Mouse (Mus musculus) limb, embryonic 12.5 days (tissue): ENCODE measurements around the gene Slc39a11. TPM values are rescaled to one million over a fixed set of nuclear protein-coding genes. Genes with fewer than 3 reads are reported as not detected.

Experiments used
- ATAC-seq: fragments of 200-750 bp; cut with Nextera tagmentation; 2 replicates; pipeline ENCODE4 v1.8.0; 2017; ENCODE audit warnings: low read depth, moderate TSS enrichment; ENCODE audit not compliant: insufficient number of reproducible peaks, insufficient read depth, low FRiP score, low TSS enrichment
- H3K27ac ChIP-seq: fragments of 300-500 bp; sonication (generic); 2 replicates; pipeline ENCODE4 v1.5.1; 2016; ENCODE audit warnings: mild to moderate bottlenecking, moderate library complexity
- H3K27me3 ChIP-seq: fragments of 300-500 bp; sonication (generic); 2 replicates; pipeline ENCODE4 v1.6.1; 2016; ENCODE audit warnings: mild to moderate bottlenecking, moderate library complexity
- H3K36me3 ChIP-seq: fragments of 300-500 bp; sonication (generic); 2 replicates; pipeline ENCODE4 v1.6.1; 2016; ENCODE audit warnings: mild to moderate bottlenecking, moderate library complexity
- H3K4me1 ChIP-seq: fragments of 300-500 bp; sonication (generic); replicated peaks from 2 replicates; pipeline ENCODE4 v1.6.1; 2016
- H3K4me2 ChIP-seq: fragments of 300-500 bp; sonication (generic); 2 replicates; pipeline ENCODE4 v1.6.1; 2016; ENCODE audit warnings: mild to moderate bottlenecking, moderate library complexity
- H3K4me3 ChIP-seq: fragments of 300-500 bp; sonication (generic); replicated peaks from 2 replicates; pipeline ENCODE4 v1.5.1; 2016; ENCODE audit warnings: mild to moderate bottlenecking
- H3K9ac ChIP-seq: fragments of 300-500 bp; sonication (generic); replicated peaks from 2 replicates; pipeline ENCODE4 v1.6.1; 2016; ENCODE audit warnings: mild to moderate bottlenecking, moderate library complexity
- H3K9me3 ChIP-seq: fragments of 300-500 bp; sonication (generic); 2 replicates; pipeline ENCODE4 v1.6.1; 2016; ENCODE audit warnings: mild to moderate bottlenecking, moderate library complexity
- WGBS: fragments of 180-500 bp; shearing (Covaris S2); methylation state at CpG from one replicate; pipeline ENCODE4 v1.1.7; 2016; 5-methylcytosine and 5-hydroxymethylcytosine counted together
- polyA plus RNA-seq: library from polyadenylated mRNA; unstranded; fragments of >200 nt; fragmentation: Nextera tagmentation; extraction: Ambion mirVana; gene quantifications from 2 replicates; pipeline ENCODE4 v1.2.1, GENCODE M21; 2016

Slc39a11 gene
- polyA plus RNA-seq, 1 experiment from 2014 or later = 17.9 TPM

GRCm38 (mm10) chr11:113360049-113360835 is 289.6 kb downstream of the Slc39a11 start:
- 92% methylated on average over 10 of the region's 10 CpGs for WGBS
- Histone ChIP-seq H3K4me1 (no peaks in the 10 kb centered on the region), H3K4me3 (no peak overlapping the region), H3K9me3 (no peaks in the 10 kb centered on the region), H3K4me2 (no peak overlapping the region), H3K9ac (no peak overlapping the region), H3K36me3 (no peaks in the 10 kb centered on the region), H3K27ac (no peak overlapping the region), H3K27me3 (no peaks in the 10 kb centered on the region)
- ATAC-seq = no peak

GRCm38 (mm10) chr11:113355932-113356331 is 293.9 kb downstream of the Slc39a11 start:
- no peak for ATAC-seq
- no peaks in the 10 kb centered on the region for H3K27me3 ChIP-seq
- WGBS = 85% methylated on average over 5 of the region's 5 CpGs
- H3K36me3 ChIP-seq = no peaks in the 10 kb centered on the region
- H3K27ac ChIP-seq = no peak overlapping the region
- H3K9ac ChIP-seq = no peak overlapping the region
- H3K4me1 ChIP-seq = no peaks in the 10 kb centered on the region
- no peaks in the 10 kb centered on the region for H3K9me3 ChIP-seq
- H3K4me3 ChIP-seq = no peak overlapping the region
- H3K4me2 ChIP-seq = no peak overlapping the region

DNA sequence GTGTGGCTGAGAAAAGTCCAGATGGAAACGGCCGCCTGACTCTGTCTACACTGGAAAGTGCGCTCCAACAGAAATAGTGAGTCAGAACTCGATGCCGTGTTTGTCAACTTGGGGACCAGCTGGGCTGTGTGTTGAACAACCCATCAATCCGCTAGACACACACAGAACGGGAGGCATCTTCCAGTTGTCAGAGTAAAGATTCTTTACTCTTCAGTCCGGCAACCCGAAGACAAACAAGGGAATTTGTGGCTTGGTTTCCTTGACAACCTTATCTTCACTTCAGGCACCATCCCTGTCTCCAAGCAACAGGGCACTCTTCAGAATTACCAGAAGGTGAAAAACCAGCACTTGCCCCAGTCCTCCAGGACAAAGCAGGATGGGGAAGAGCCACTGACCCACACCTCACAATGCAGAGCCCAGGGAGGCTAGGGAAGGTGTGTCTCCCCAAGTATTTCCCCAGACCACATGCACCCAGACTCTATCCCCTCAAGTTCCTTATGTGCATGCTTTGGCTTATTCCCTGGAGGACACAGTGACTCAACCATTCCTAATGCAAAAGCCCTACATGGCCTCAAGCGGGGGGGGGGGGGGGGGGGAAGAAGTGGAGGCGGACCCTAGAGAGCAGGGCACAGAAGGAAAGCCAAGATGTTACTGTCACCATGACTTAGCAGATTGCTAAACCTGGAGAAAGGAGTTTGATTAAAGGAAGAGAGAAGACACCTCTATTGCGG is 297.6 kb downstream of the Slc39a11 start:
- H3K4me1 ChIP-seq = no peaks in the 10 kb centered on the region
- no peak overlapping the region for H3K9ac ChIP-seq
- no peak for ATAC-seq

GRCm38 (mm10) chr11:113350583-113350982 is 299.3 kb downstream of the Slc39a11 start:
- Histone ChIP-seq H3K27ac (no peak overlapping the region), H3K4me1 (no peaks in the 10 kb centered on the region), H3K4me3 (no peak overlapping the region), H3K9ac (no peak overlapping the region), H3K4me2 (no peak overlapping the region), H3K36me3 (0 out of 2 replicates have a peak, but pooled peaks cover 7% of the 10 kb centered on the region), H3K9me3 (peaks cover 17% of the 10 kb centered on the region), H3K27me3 (no peaks in the 10 kb centered on the region)
- 91% methylated on average over 4 of the region's 4 CpGs for WGBS
- ATAC-seq = no peak

More for the DNA sequence above, 297.6 kb downstream of the Slc39a11 start:
- Histone ChIP-seq H3K4me2 (no peak overlapping the region), H3K27ac (no peak overlapping the region), H3K4me3 (no peak overlapping the region), H3K9me3 (peaks cover 17% of the 10 kb centered on the region), H3K36me3 (0 out of 2 replicates have a peak, but pooled peaks cover 7% of the 10 kb centered on the region), H3K27me3 (no peaks in the 10 kb centered on the region)
- 59% methylated on average over 11 of the region's 12 CpGs for WGBS

GRCm38 (mm10) chr11:113346895-113347514 is 302.9 kb downstream of the Slc39a11 start:
- Histone ChIP-seq H3K9ac (no peak overlapping the region), H3K4me1 (0 out of 2 replicates have a peak, but pooled peaks cover 7% of the 10 kb centered on the region), H3K27me3 (no peaks in the 10 kb centered on the region), H3K4me2 (no peak overlapping the region), H3K27ac (no peak overlapping the region), H3K9me3 (peaks cover 17% of the 10 kb centered on the region), H3K4me3 (no peak overlapping the region), H3K36me3 (0 out of 2 replicates have a peak, but pooled peaks cover 7% of the 10 kb centered on the region)
- 69% methylated on average over 9 of the region's 9 CpGs for WGBS
- ATAC-seq = no peak

GRCm38 (mm10) chr11:113339770-113340169 is 310.1 kb downstream of the Slc39a11 start:
- no peak overlapping the region for H3K9ac ChIP-seq
- peaks cover 12% of the 10 kb centered on the region for H3K4me1 ChIP-seq
- ATAC-seq = no peak
- no peak overlapping the region for H3K4me2 ChIP-seq
- H3K9me3 ChIP-seq = peaks cover 14% of the 10 kb centered on the region
- 69% methylated on average over 8 of the region's 8 CpGs for WGBS
- no peak overlapping the region for H3K27ac ChIP-seq
- H3K36me3 ChIP-seq = no peaks in the 10 kb centered on the region
- no peak overlapping the region for H3K4me3 ChIP-seq
- H3K27me3 ChIP-seq = no peaks in the 10 kb centered on the region

DNA sequence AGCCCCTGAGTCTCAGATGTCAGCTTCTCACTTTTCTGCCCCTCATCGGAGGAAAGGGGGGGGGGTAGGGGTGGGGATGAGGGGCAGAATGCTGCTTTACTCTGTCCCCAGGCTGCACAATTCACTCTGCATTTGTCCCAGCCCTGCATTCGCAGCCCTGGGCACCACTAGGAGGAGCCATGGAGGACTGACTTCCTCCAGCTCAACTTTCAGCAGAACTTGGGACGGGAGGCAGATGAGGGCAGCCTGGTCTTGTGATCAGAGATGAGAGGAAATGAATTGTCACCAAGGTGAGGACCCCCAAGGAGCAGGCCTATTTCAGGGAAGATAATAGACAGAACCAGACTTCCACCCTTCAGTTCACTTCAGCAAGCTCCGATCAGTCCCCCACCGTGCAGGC is 311.3 kb downstream of the Slc39a11 start:
- H3K4me2 ChIP-seq = no peak overlapping the region
- H3K9me3 ChIP-seq = peaks cover 14% of the 10 kb centered on the region
- 46% methylated on average over 5 of the region's 5 CpGs for WGBS
- ATAC-seq = no peak
- H3K27me3 ChIP-seq = no peaks in the 10 kb centered on the region
- no peak overlapping the region for H3K4me3 ChIP-seq
- no peak overlapping the region for H3K9ac ChIP-seq
- H3K36me3 ChIP-seq = no peaks in the 10 kb centered on the region
- H3K4me1 ChIP-seq = peaks cover 16% of the 10 kb centered on the region
- no peak overlapping the region for H3K27ac ChIP-seq

DNA sequence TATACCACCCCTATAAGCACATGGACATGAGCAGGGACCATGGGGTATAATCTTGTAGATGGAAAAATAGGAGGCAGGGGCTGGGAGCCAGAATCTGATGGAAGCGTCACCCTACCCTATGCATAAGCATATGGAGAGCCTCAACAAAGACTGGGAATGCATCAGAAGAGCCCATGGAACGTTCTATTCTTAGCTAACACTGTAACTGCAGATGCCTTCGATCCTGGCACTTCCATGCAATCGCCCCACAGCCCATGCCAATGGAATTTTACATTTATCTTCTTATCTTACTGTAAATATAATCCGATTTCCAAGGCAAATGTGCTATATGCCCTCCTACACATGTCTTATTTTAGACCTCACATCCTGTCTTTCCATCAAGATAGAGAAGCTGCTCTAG is 314.2 kb downstream of the Slc39a11 start:
- no peak for ATAC-seq
- H3K9me3 ChIP-seq = peaks cover 11% of the 10 kb centered on the region
- H3K27me3 ChIP-seq = no peaks in the 10 kb centered on the region
- no peak overlapping the region for H3K4me2 ChIP-seq
- no peak overlapping the region for H3K9ac ChIP-seq
- WGBS = 88% methylated on average over 5 of the region's 5 CpGs
- peaks cover 14% of the 10 kb centered on the region for H3K4me1 ChIP-seq
- H3K4me3 ChIP-seq = no peak overlapping the region
- no peak overlapping the region for H3K27ac ChIP-seq
- H3K36me3 ChIP-seq = no peaks in the 10 kb centered on the region

DNA sequence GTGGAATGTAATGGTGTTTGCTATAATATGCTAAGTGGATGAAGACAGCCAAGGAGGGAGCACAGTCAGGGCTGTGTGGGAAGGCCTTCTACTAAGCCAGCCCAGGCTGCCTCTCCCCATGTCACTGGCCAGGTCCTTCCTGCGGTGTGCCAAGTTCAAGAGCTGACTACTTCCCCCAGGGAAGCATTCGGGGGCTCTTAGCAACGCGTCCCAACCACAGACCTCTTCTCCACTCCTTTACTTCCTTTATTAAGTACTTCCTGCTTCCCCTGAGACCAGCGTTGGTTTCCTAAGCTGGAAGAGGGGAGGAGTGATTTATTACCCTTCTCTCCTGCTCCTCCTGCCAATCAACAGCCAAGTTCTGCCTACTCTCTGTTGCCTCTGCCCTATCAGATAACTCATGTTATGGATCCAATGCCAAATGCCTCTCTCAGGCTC is 315.4 kb downstream of the Slc39a11 start:
- WGBS = 25% methylated on average over 5 of the region's 5 CpGs
- H3K27me3 ChIP-seq = no peaks in the 10 kb centered on the region
- no peak for ATAC-seq

DNA sequence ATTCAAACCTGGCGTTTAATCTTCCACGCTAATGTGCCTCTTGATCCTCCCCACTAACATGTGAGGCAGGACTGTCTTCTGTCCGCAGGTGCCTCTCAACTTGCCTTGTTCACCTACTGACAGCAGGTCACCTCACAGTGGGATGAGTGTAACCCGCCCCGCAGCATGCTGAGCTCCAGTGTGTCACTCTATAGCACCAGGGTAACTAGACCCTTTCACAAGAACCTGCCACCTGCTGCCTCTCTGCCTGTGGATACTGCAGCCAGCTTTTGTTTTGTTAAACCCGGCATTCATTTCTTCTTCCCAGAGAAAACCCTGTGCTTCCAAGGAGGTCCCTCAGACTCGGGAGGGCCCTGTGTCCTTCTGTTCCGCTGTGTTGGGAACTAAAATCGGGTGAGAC is 316.3 kb downstream of the Slc39a11 start:
- WGBS = 69% methylated on average over 9 of the region's 9 CpGs
- no peak for ATAC-seq
- Histone ChIP-seq H3K4me2 (no peak overlapping the region), H3K9ac (no peak overlapping the region), H3K36me3 (no peaks in the 10 kb centered on the region), H3K4me1 (peaks cover 14% of the 10 kb centered on the region), H3K27me3 (no peaks in the 10 kb centered on the region), H3K9me3 (peaks cover 11% of the 10 kb centered on the region), H3K4me3 (no peak overlapping the region), H3K27ac (no peak overlapping the region)

More for the DNA sequence above, 315.4 kb downstream of the Slc39a11 start:
- H3K9me3 ChIP-seq = peaks cover 11% of the 10 kb centered on the region
- H3K9ac ChIP-seq = no peak overlapping the region
- no peak overlapping the region for H3K4me2 ChIP-seq
- H3K4me3 ChIP-seq = no peak overlapping the region
- no peak overlapping the region for H3K27ac ChIP-seq
- H3K4me1 ChIP-seq = peaks cover 14% of the 10 kb centered on the region
- H3K36me3 ChIP-seq = no peaks in the 10 kb centered on the region

- Histone ChIP-seq H3K27me3 (no peaks in the 10 kb centered on the region), H3K4me2 (no peak overlapping the region), H3K4me1 (peaks cover 20% of the 10 kb centered on the region), H3K4me3 (no peak overlapping the region), H3K9ac (no peak overlapping the region), H3K36me3 (no peaks in the 10 kb centered on the region), H3K27ac (no peak overlapping the region), H3K9me3 (peaks cover 4% of the 10 kb centered on the region; the same call in 1 of the 2 replicates)
- no peak for ATAC-seq
- 81% methylated on average over 13 of the region's 13 CpGs for WGBS
Measured at GRCm38 (mm10) chr11:113330061-113330591, 319.8 kb downstream of the Slc39a11 start.
